Mouse (Mus musculus) lung, postnatal 0 days (tissue): ENCODE measurements around the gene Ptpn3. TPM values are rescaled to one million over a fixed set of nuclear protein-coding genes. Genes with fewer than 3 reads are reported as not detected.
A peak's percentile ranks its signal among the peaks of the same experiment; 100 is the strongest.

ENCODE experiments used
- ATAC-seq: fragments of 200-750 bp; cut with Nextera tagmentation; 2 replicates; pipeline ENCODE4 v1.8.0; 2017; ENCODE audit warnings: moderate library complexity
- DNase-seq: peaks from one replicate; pipeline ENCODE4 v3.0.0-alpha.2; 2016; ENCODE audit warnings: low spot score
- H3K27ac ChIP-seq: fragments of 300-500 bp; sonication (generic); 2 replicates; pipeline ENCODE4 v1.5.1; 2014; ENCODE audit warnings: antibody characterized with exemption, mild to moderate bottlenecking, low read length, mixed read lengths
- H3K27me3 ChIP-seq: fragments of 300-500 bp; sonication (generic); replicated peaks from 2 replicates; pipeline ENCODE4 v1.6.1; 2014; ENCODE audit warnings: low read length, mixed read lengths; ENCODE audit not compliant: insufficient read depth
- H3K36me3 ChIP-seq: fragments of 300-500 bp; sonication (generic); 2 replicates; pipeline ENCODE4 v1.6.1; 2014; ENCODE audit warnings: low read length, mixed read lengths; ENCODE audit not compliant: insufficient read depth
- H3K4me1 ChIP-seq: fragments of 300-500 bp; sonication (generic); 2 replicates; pipeline ENCODE4 v1.6.1; 2014; ENCODE audit warnings: antibody characterized with exemption, low read depth, low read length, mixed read lengths; ENCODE audit not compliant: insufficient read depth
- H3K4me2 ChIP-seq: fragments of 300-500 bp; sonication (generic); replicated peaks from 2 replicates; pipeline ENCODE4 v1.6.1; 2014; ENCODE audit warnings: low read depth, mild to moderate bottlenecking, low read length, moderate library complexity, mixed read lengths
- H3K4me3 ChIP-seq: fragments of 300-500 bp; sonication (generic); 2 replicates; pipeline ENCODE4 v1.5.1; 2014; ENCODE audit warnings: low read depth, low read length
- H3K9ac ChIP-seq: fragments of 300-500 bp; sonication (generic); replicated peaks from 2 replicates; pipeline ENCODE4 v1.6.1; 2014; ENCODE audit warnings: low read depth, mild to moderate bottlenecking
- H3K9me3 ChIP-seq: fragments of 300-500 bp; sonication (generic); 2 replicates; pipeline ENCODE4 v1.6.1; 2016; ENCODE audit warnings: low read length, mixed read lengths
- CTCF ChIP-seq: IDR thresholded peaks from 2 replicates; pipeline ENCODE4 v1.5.1; 2016; ENCODE audit warnings: antibody characterized with exemption, mild to moderate bottlenecking
- EP300 ChIP-seq: IDR thresholded peaks from 2 replicates; pipeline ENCODE4 v1.6.1; 2016; ENCODE audit warnings: antibody characterized with exemption, mild to moderate bottlenecking, control low read depth
- WGBS: fragments of 180-500 bp; shearing (Covaris S2); extraction: QIAGEN DNeasy Blood & Tissue Kit; methylation state at CpG from one replicate; pipeline ENCODE4 v1.1.7; 2014; 5-methylcytosine and 5-hydroxymethylcytosine counted together
- polyA plus RNA-seq: library from polyadenylated mRNA; unstranded; fragments of >200 nt; fragmentation: Nextera tagmentation; extraction: Ambion mirVana; gene quantifications from 2 replicates; pipeline ENCODE4 v1.2.1, GENCODE M21; 2015

The Ptpn3 gene
- polyA plus RNA-seq, 1 experiment from 2014 or later: 4.7 TPM

DNA sequence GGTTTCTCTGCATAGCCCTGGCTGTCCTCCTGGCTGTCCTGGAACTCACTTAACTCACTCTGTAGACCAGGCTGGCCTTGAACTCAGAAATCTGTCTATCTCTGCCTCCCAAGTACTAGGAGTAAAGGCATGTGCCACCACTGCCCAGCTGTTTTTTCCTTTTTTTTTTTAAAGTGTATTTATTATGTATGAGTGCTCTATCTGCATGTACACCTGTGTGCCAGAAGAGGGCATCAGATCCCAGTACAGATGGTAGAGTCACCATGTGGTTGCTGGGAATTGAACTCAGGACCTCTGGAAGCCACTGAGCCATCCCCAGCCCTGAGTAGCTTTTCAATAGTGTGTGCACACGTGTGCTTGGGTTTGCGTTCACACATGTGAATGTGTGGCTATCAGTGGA lies 76.9 kb downstream of the Ptpn3 start:
- ATAC-seq (no peak), DNase-seq (no peak)
- Histone ChIP-seq H3K4me3 (no peak overlapping the region), H3K27ac (no peak overlapping the region), H3K36me3 (no peaks in the 10 kb centered on the region), H3K4me1 (no peaks in the 10 kb centered on the region), H3K27me3 (no peaks in the 10 kb centered on the region), H3K9ac (no peak overlapping the region), H3K9me3 (no peaks in the 10 kb centered on the region), H3K4me2 (no peak overlapping the region)
- 89% methylated on average over 2 of the region's 2 CpGs for WGBS
- TF ChIP-seq CTCF (peak; percentile 24; the same call in 1 of the 2 replicates), EP300 (no peak)

- H3K4me3 ChIP-seq: no peak overlapping the region
- H3K9ac ChIP-seq: no peak overlapping the region
- no peak for TF ChIP-seq EP300
- TF ChIP-seq CTCF: no peak
- WGBS: 84% methylated on average over 9 of the region's 9 CpGs
- H3K27me3 ChIP-seq: no peaks in the 10 kb centered on the region
- no peaks in the 10 kb centered on the region for H3K4me1 ChIP-seq
- DNase-seq (no peak), ATAC-seq (no peak)
- no peak overlapping the region for H3K27ac ChIP-seq
- no peak overlapping the region for H3K4me2 ChIP-seq
- H3K9me3 ChIP-seq: no peaks in the 10 kb centered on the region
- H3K36me3 ChIP-seq: peaks cover 3% of the 10 kb centered on the region; the same call in 1 of the 2 replicates
Measured at GRCm38 (mm10) chr4:57217746-57218145, 83.9 kb downstream of the Ptpn3 start.

GRCm38 (mm10) chr4:57216535-57216934 lies 85.1 kb downstream of the Ptpn3 start:
- 93% methylated on average over 4 of the region's 4 CpGs for WGBS

DNA sequence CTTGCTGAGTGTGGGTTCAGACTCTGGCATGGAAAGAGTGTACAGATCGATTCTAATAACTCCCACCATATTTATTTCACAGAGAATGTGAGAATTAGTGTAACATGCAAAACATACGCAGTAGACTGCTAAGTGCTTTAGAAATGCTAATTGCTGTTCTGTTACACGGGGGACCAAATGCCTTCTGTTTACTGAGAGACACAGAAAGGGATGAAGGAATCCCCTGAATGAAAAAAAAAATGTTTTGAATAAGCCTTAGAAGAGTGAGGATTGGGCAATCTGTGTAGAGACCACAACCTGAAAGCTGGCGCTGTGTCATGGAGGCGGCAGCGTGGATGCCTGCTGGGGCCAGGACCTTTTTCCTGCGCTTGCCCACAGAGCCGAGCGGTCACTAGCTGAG lies 86.8 kb downstream of the Ptpn3 start:
- no peak for ATAC-seq
- no peak overlapping the region for H3K4me2 ChIP-seq
- no peaks in the 10 kb centered on the region for H3K4me1 ChIP-seq
- 84% methylated on average over 9 of the region's 9 CpGs for WGBS
- no peak overlapping the region for H3K27ac ChIP-seq
- TF ChIP-seq EP300 (no peak), CTCF (no peak)
- H3K36me3 ChIP-seq: peaks cover 3% of the 10 kb centered on the region; the same call in 1 of the 2 replicates
- H3K4me3 ChIP-seq: no peak overlapping the region
- H3K9me3 ChIP-seq: no peaks in the 10 kb centered on the region
- no peaks in the 10 kb centered on the region for H3K27me3 ChIP-seq
- no peak overlapping the region for H3K9ac ChIP-seq
- DNase-seq: no peak

More at GRCm38 (mm10) chr4:57216535-57216934, 85.1 kb downstream of the Ptpn3 start:
- DNase-seq (peak; percentile 42), ATAC-seq (no peak)
- Histone ChIP-seq H3K27ac (no peak overlapping the region), H3K4me3 (no peak overlapping the region), H3K9ac (no peak overlapping the region), H3K36me3 (peaks cover 3% of the 10 kb centered on the region; the same call in 1 of the 2 replicates), H3K27me3 (no peaks in the 10 kb centered on the region), H3K4me1 (no peaks in the 10 kb centered on the region), H3K9me3 (no peaks in the 10 kb centered on the region), H3K4me2 (no peak overlapping the region)
- TF ChIP-seq EP300 (no peak), CTCF (peak; percentile 51)

DNA sequence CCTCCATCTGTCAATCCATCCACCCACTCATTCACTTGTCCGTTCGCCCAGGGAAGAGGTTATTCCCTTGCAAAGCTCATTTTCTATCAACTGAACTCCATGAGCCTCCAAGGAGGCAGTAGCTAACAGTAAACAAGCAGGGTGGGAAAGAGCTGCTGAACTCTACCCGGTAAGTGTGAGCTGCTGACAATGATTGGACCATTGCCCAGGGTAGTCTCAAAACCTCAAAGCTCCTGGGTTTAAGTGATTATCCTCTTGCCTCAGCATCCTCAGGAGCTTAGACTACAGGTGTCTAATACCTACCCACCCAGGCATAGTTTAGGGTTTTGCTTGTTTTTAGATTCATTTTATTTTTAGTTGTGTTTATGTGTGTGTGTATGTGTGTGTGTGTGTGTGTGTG lies 87.5 kb downstream of the Ptpn3 start:
- H3K27me3 ChIP-seq: no peaks in the 10 kb centered on the region
- H3K4me2 ChIP-seq: no peak overlapping the region
- ATAC-seq (no peak), DNase-seq (no peak)
- peaks cover 3% of the 10 kb centered on the region; the same call in 1 of the 2 replicates for H3K36me3 ChIP-seq
- no peaks in the 10 kb centered on the region for H3K4me1 ChIP-seq
- 50% methylated on average over 3 of the region's 3 CpGs for WGBS
- no peak overlapping the region for H3K27ac ChIP-seq
- TF ChIP-seq EP300: no peak
- TF ChIP-seq CTCF: no peak
- H3K4me3 ChIP-seq: no peak overlapping the region
- no peak overlapping the region for H3K9ac ChIP-seq
- no peaks in the 10 kb centered on the region for H3K9me3 ChIP-seq

DNA sequence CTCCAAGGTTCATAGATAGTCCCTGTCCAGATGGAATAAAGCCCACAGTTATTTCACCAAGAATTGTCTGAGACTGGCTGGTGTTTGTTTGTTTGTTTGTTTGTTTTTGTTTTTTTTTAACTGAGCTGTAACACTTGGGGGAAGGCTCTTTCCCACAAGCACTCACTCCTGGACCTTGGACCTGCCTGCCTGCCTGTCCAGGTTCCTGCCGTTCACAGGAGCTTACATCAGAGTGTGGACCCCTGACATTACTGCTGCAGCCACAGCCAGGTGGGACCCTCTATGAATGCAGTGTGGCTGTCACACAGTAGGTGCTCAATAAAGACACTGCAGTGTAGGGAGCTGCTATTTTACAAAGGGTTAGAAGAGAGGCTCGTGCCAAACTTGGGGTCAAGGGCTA lies 89.9 kb downstream of the Ptpn3 start:
- H3K4me1 ChIP-seq: no peaks in the 10 kb centered on the region
- no peaks in the 10 kb centered on the region for H3K27me3 ChIP-seq
- no peaks in the 10 kb centered on the region for H3K9me3 ChIP-seq
- DNase-seq: no peak
- no peak overlapping the region for H3K4me3 ChIP-seq
- no peak overlapping the region for H3K4me2 ChIP-seq
- TF ChIP-seq CTCF: no peak
- no peak for TF ChIP-seq EP300
- H3K36me3 ChIP-seq: no peaks in the 10 kb centered on the region
- H3K27ac ChIP-seq: no peak overlapping the region
- ATAC-seq: no peak
- 46% methylated on average over 2 of the region's 2 CpGs for WGBS
- no peak overlapping the region for H3K9ac ChIP-seq

GRCm38 (mm10) chr4:57205908-57206307 lies 95.7 kb downstream of the Ptpn3 start:
- Histone ChIP-seq H3K9ac (no peak overlapping the region), H3K27me3 (no peaks in the 10 kb centered on the region), H3K4me1 (no peaks in the 10 kb centered on the region), H3K9me3 (no peaks in the 10 kb centered on the region), H3K4me3 (no peak overlapping the region), H3K27ac (no peak overlapping the region), H3K4me2 (no peak overlapping the region), H3K36me3 (no peaks in the 10 kb centered on the region)
- TF ChIP-seq CTCF (no peak), EP300 (no peak)
- WGBS: 71% methylated on average over 8 of the region's 8 CpGs
- DNase-seq (no peak), ATAC-seq (no peak)
